Mouse (Mus musculus): ENCODE measurements around the gene Cacna2d2. TPM values are rescaled to one million over a fixed set of nuclear protein-coding genes. Genes with fewer than 3 reads are reported as not detected.
A peak's percentile ranks its signal among the peaks of the same experiment; 100 is the strongest.

Cacna2d2 gene
- total and polyA plus RNA-seq, 3 experiments = 0.67 TPM; not detected in 2

DNA sequence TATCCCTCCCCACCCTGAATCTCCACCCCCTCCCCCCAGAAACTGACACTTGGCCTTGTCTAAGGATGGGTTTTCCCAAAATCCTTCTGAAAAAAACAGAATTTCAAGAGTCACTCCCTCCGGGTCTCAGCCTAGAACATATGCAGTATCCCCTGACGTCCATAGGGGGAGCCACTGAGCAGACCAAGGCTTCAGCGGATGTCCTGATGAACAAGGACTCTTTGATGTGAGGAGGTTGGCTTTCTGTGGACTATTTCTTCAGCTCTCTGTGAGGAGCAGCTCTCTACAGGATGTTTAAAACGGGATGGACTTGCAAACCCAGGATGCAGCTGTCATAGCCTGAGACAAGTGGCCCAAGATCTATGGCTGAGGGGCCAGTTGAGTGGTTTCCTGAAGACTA is 53.1 kb downstream of the Cacna2d2 start:
- no peaks in the 10 kb centered on the region; a peak in 2 of 4 replicates for H3K27me3 ChIP-seq (ENCODE audit: control insufficient read depth in 1 of 2, insufficient read depth in 2 of 2, low read length in 2 of 2)
- H3K9me3 ChIP-seq (replicated peaks; ENCODE audit: insufficient read depth, low read length) = no peaks in the 10 kb centered on the region
- H3K4me1 ChIP-seq (ENCODE audit: control insufficient read depth in 1 of 2, insufficient read depth in 2 of 2, low read length in 2 of 2) = no peaks in the 10 kb centered on the region
- no peak overlapping the region for H3K9ac ChIP-seq (ENCODE audit: control insufficient read depth, low read depth, low read length, poor library complexity, severe bottlenecking)
- DNase-seq (ENCODE audit: low read depth, low spot score) = peak; percentile 40
- no peaks in the 10 kb centered on the region for H3K79me2 ChIP-seq (ENCODE audit: control insufficient read depth, insufficient read depth, low read length, poor library complexity)
- H3K4me3 ChIP-seq (ENCODE audit: control insufficient read depth in 1 of 2, insufficient read depth in 1 of 2, low read depth in 2 of 2, low read length in 2 of 2) = no peak overlapping the region
- no peak overlapping the region for H3K27ac ChIP-seq (ENCODE audit: control insufficient read depth, low read depth, low read length)
- H3K36me3 ChIP-seq (ENCODE audit: control insufficient read depth in 1 of 2, insufficient read depth in 2 of 2, low read length in 2 of 2) = no peaks in the 10 kb centered on the region
- no peak for TF ChIP-seq SIN3A (IDR thresholded peaks at IDR 0.05; ENCODE audit: low read length)
- TF ChIP-seq POLR2AphosphoS2 (IDR thresholded peaks at IDR 0.05; ENCODE audit: low read length) = no peak
- TF ChIP-seq POLR2A (IDR thresholded peaks at IDR 0.05; ENCODE audit: control insufficient read depth in 1 of 2, insufficient read depth in 1 of 2, low read depth in 1 of 2, low read length in 2 of 2, poor library complexity in 1 of 2) = no peak
- no peak for TF ChIP-seq ETS1 (IDR thresholded peaks at IDR 0.05; ENCODE audit: low read depth, low read length)
- TF ChIP-seq TCF12 (IDR thresholded peaks at IDR 0.05; ENCODE audit: low read depth, low read length) = no peak
- TF ChIP-seq GATA1 (IDR thresholded peaks at IDR 0.05; ENCODE audit: low read depth, low read length) = no peak
- no peak for TF ChIP-seq NELFE (IDR thresholded peaks at IDR 0.05; ENCODE audit: low read depth, low read length)
- no peak for TF ChIP-seq JUND (IDR thresholded peaks at IDR 0.05; ENCODE audit: low read depth, low read length)
- TF ChIP-seq SMC3 (IDR thresholded peaks at IDR 0.05; ENCODE audit: low read depth, low read length) = peak; percentile 32; the same call in 1 of the 2 replicates
- TF ChIP-seq RAD21 (IDR thresholded peaks at IDR 0.05; ENCODE audit: low read depth, low read length) = peak; percentile 4
- peak; percentile 64 to 96 (median 80) for TF ChIP-seq CTCF (IDR thresholded peaks at IDR 0.05 in 2 of 3, conservative IDR thresholded peaks at IDR 0.05 in 1 of 3; ENCODE audit: control insufficient read depth in 1 of 3, insufficient read depth in 1 of 3, low read depth in 2 of 3, low read length in 3 of 3, poor library complexity in 1 of 3, severe bottlenecking in 1 of 3)
- TF ChIP-seq RCOR1 (IDR thresholded peaks at IDR 0.05; ENCODE audit: low read depth, low read length) = no peak
- TF ChIP-seq ELF1 (IDR thresholded peaks at IDR 0.05; ENCODE audit: low read depth, low read length) = no peak
- TF ChIP-seq MAZ (IDR thresholded peaks at IDR 0.05; ENCODE audit: low read depth, low read length) = no peak

DNA sequence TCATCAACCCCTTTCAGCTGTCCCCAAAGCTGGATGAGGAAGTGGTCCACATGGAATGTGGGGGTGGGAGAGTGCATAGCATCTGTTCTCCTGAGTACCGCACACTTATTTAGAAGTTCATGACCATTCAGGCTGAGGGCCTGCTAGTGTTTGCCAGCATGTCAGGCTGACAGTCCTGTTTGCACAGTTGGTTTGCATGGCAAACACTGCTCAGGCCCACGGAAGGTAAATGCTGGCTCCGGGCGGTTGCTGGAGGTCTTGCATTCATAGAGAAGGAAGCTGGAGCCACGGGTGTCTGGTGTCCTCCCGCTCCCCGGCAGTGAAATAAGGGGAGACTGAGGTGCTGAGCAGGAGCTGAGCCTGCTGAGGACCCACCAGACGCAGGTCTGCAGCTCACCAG is 53.7 kb downstream of the Cacna2d2 start:
- no peak for DNase-seq (ENCODE audit: low read depth, low spot score)
- Histone ChIP-seq H3K9ac (ENCODE audit: control insufficient read depth, low read depth, low read length, poor library complexity, severe bottlenecking) (no peak overlapping the region), H3K9me3 (replicated peaks; ENCODE audit: insufficient read depth, low read length) (no peaks in the 10 kb centered on the region), H3K27ac (ENCODE audit: control insufficient read depth, low read depth, low read length) (no peak overlapping the region), H3K36me3 (ENCODE audit: control insufficient read depth in 1 of 2, insufficient read depth in 2 of 2, low read length in 2 of 2) (no peaks in the 10 kb centered on the region; a peak in 1 of 4 replicates), H3K27me3 (ENCODE audit: control insufficient read depth in 1 of 2, insufficient read depth in 2 of 2, low read length in 2 of 2) (no peaks in the 10 kb centered on the region; a peak in 2 of 4 replicates), H3K79me2 (ENCODE audit: control insufficient read depth, insufficient read depth, low read length, poor library complexity) (no peaks in the 10 kb centered on the region), H3K4me1 (ENCODE audit: control insufficient read depth in 1 of 2, insufficient read depth in 2 of 2, low read length in 2 of 2) (no peaks in the 10 kb centered on the region), H3K4me3 (ENCODE audit: control insufficient read depth in 1 of 2, insufficient read depth in 1 of 2, low read depth in 2 of 2, low read length in 2 of 2) (no peak overlapping the region)
- no peak for TF ChIP-seq MAFK (IDR thresholded peaks at IDR 0.05; ENCODE audit: borderline replicate concordance, low read depth, low read length)
- no peak for TF ChIP-seq RAD21 (IDR thresholded peaks at IDR 0.05; ENCODE audit: low read depth, low read length)

DNA sequence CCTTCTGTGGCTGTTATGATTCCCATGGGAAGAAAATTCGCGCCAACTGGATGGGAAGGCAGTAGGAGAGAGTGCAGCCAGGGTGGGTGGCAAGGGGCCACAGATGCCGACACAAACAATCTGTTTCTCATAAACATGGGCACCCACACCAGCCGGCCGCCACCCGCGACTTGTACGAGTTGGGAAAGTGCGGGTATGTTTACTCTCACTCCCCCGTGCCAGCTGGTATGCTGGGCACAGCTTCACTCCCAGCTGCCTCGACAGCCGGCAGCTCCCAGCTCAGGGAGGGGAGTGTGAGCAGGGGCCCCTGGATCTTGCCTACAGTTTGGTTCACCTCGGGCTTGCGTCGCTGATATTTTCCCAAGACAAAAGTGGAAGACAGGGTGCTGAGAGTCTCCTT is 57.3 kb downstream of the Cacna2d2 start:
- no peak overlapping the region for H3K4me3 ChIP-seq (ENCODE audit: control insufficient read depth in 1 of 2, insufficient read depth in 1 of 2, low read depth in 2 of 2, low read length in 2 of 2)
- no peaks in the 10 kb centered on the region; a peak in 2 of 4 replicates for H3K27me3 ChIP-seq (ENCODE audit: control insufficient read depth in 1 of 2, insufficient read depth in 2 of 2, low read length in 2 of 2)
- TF ChIP-seq TAL1 (IDR thresholded peaks at IDR 0.05; ENCODE audit: low read length) = no peak
- no peak for TF ChIP-seq USF1 (IDR thresholded peaks at IDR 0.05; ENCODE audit: low read depth, low read length)
- no peak for TF ChIP-seq SMC3 (IDR thresholded peaks at IDR 0.05; ENCODE audit: low read depth, low read length)
- TF ChIP-seq CHD1 (IDR thresholded peaks at IDR 0.05; ENCODE audit: low read depth, low read length) = no peak
- no peak for TF ChIP-seq ZC3H11A (IDR thresholded peaks at IDR 0.05; ENCODE audit: low read depth, low read length)
- no peak for TF ChIP-seq UBTF (IDR thresholded peaks at IDR 0.05; ENCODE audit: borderline replicate concordance, insufficient read depth, low read depth, low read length)
- no peaks in the 10 kb centered on the region for H3K79me2 ChIP-seq (ENCODE audit: control insufficient read depth, insufficient read depth, low read length, poor library complexity)
- DNase-seq (ENCODE audit: low read depth, low spot score) = no peak
- H3K4me1 ChIP-seq (ENCODE audit: control insufficient read depth in 1 of 2, insufficient read depth in 2 of 2, low read length in 2 of 2) = no peaks in the 10 kb centered on the region
- H3K9ac ChIP-seq (ENCODE audit: control insufficient read depth, low read depth, low read length, poor library complexity, severe bottlenecking) = no peak overlapping the region
- H3K9me3 ChIP-seq (replicated peaks; ENCODE audit: insufficient read depth, low read length) = no peaks in the 10 kb centered on the region
- H3K36me3 ChIP-seq (ENCODE audit: control insufficient read depth in 1 of 2, insufficient read depth in 2 of 2, low read length in 2 of 2) = no peaks in the 10 kb centered on the region; a peak in 1 of 4 replicates
- no peak overlapping the region for H3K27ac ChIP-seq (ENCODE audit: control insufficient read depth, low read depth, low read length)
